Mouse (Mus musculus) hindbrain, embryonic 11.5 days (tissue): ENCODE data around the gene Calm4. TPM values are rescaled to one million over a fixed set of nuclear protein-coding genes. Genes with fewer than 3 reads are reported as not detected.
"Not testable (repeated sequence)": the region's sequence is repeated elsewhere in the genome, so short reads cannot be mapped to it uniquely, and the experiment has no call there.

Source experiments
- ATAC-seq: fragments of 200-750 bp; cut with Nextera tagmentation; 2 replicates; pipeline ENCODE4 v1.8.0; 2017; ENCODE audit warnings: mild to moderate bottlenecking, moderate TSS enrichment, moderate library complexity; ENCODE audit not compliant: low FRiP score
- DNase-seq: peaks from one replicate; pipeline ENCODE4 v3.0.0-alpha.2; 2015; ENCODE audit warnings: low spot score
- H3K27ac ChIP-seq: fragments of 300-500 bp; sonication (generic); 2 replicates; pipeline ENCODE4 v1.5.1; 2014; ENCODE audit warnings: mild to moderate bottlenecking, low read depth, low read length
- H3K27me3 ChIP-seq: fragments of 300-500 bp; sonication (generic); 2 replicates; pipeline ENCODE4 v1.6.1; 2014; ENCODE audit warnings: mild to moderate bottlenecking, low read length, moderate library complexity, mixed read lengths; ENCODE audit not compliant: control insufficient read depth, insufficient read depth
- H3K36me3 ChIP-seq: fragments of 300-500 bp; sonication (generic); 2 replicates; pipeline ENCODE4 v1.6.1; 2014; ENCODE audit warnings: mild to moderate bottlenecking, low read length, moderate library complexity, mixed read lengths; ENCODE audit not compliant: control insufficient read depth, insufficient read depth
- H3K4me1 ChIP-seq: fragments of 300-500 bp; sonication (generic); replicated peaks from 2 replicates; pipeline ENCODE4 v1.6.1; 2014; ENCODE audit warnings: low read length, mixed read lengths; ENCODE audit not compliant: control insufficient read depth, insufficient read depth
- H3K4me2 ChIP-seq: fragments of 300-500 bp; sonication (generic); replicated peaks from 2 replicates; pipeline ENCODE4 v1.6.1; 2014; ENCODE audit warnings: mild to moderate bottlenecking, low read depth, low read length
- H3K4me3 ChIP-seq: fragments of 300-500 bp; sonication (generic); 2 replicates; pipeline ENCODE4 v1.5.1; 2014; ENCODE audit warnings: low read depth, low read length
- H3K9ac ChIP-seq: fragments of 300-500 bp; sonication (generic); 2 replicates; pipeline ENCODE4 v1.6.1; 2014; ENCODE audit warnings: low read depth, low read length
- H3K9me3 ChIP-seq: fragments of 300-500 bp; sonication (generic); 2 replicates; pipeline ENCODE4 v1.6.1; 2016; ENCODE audit warnings: low read length; ENCODE audit not compliant: control insufficient read depth
- WGBS: fragments of 180-500 bp; shearing (Covaris S2); extraction: QIAGEN DNeasy Blood & Tissue Kit; methylation state at CpG from one replicate; pipeline ENCODE4 v1.1.7; 2014; 5-methylcytosine and 5-hydroxymethylcytosine counted together
- polyA plus RNA-seq: library from polyadenylated mRNA; unstranded; fragments of >200 nt; fragmentation: Nextera tagmentation; extraction: Ambion mirVana; gene quantifications from 2 replicates; pipeline ENCODE4 v1.2.1, GENCODE M21; 2014

The Calm4 gene
- polyA plus RNA-seq, result not detected in 2 replicates

- not testable (repeated sequence) for H3K9me3 ChIP-seq, H3K4me2 ChIP-seq, DNase-seq, H3K9ac ChIP-seq, H3K27me3 ChIP-seq, H3K36me3 ChIP-seq, ATAC-seq, H3K4me3 ChIP-seq, H3K4me1 ChIP-seq, H3K27ac ChIP-seq
These were observed at the start of gene Calm4 for GRCm38 (mm10) chr13:3837312-3837807. Gene Calm4 (plus strand): TSS chr13:3837757.

GRCm38 (mm10) chr13:3788588-3788987 is 49.0 kb upstream of the Calm4 start:
- no peak for ATAC-seq
- WGBS, result 85% methylated on average over 2 of the region's 2 CpGs
- no peaks in the 10 kb centered on the region for H3K9me3 ChIP-seq
- no peak overlapping the region for H3K9ac ChIP-seq
- DNase-seq, result no peak
- H3K4me2 ChIP-seq, result no peak overlapping the region
- no peaks in the 10 kb centered on the region for H3K36me3 ChIP-seq
- H3K27ac ChIP-seq, result no peak overlapping the region
- H3K4me1 ChIP-seq, result no peaks in the 10 kb centered on the region
- H3K4me3 ChIP-seq, result no peak overlapping the region
- H3K27me3 ChIP-seq, result no peaks in the 10 kb centered on the region

GRCm38 (mm10) chr13:3789531-3789930 is 48.0 kb upstream of the Calm4 start:
- Histone ChIP-seq H3K4me1 (no peaks in the 10 kb centered on the region), H3K4me2 (no peak overlapping the region), H3K36me3 (no peaks in the 10 kb centered on the region), H3K4me3 (no peak overlapping the region), H3K27me3 (no peaks in the 10 kb centered on the region), H3K9ac (no peak overlapping the region), H3K9me3 (no peaks in the 10 kb centered on the region), H3K27ac (no peak overlapping the region)
- DNase-seq (no peak), ATAC-seq (no peak)
- WGBS, result 80% methylated on average over 2 of the region's 2 CpGs

- Histone ChIP-seq H3K36me3 (no peaks in the 10 kb centered on the region), H3K4me3 (no peak overlapping the region), H3K27me3 (no peaks in the 10 kb centered on the region), H3K4me2 (no peak overlapping the region), H3K4me1 (no peaks in the 10 kb centered on the region), H3K27ac (no peak overlapping the region), H3K9me3 (no peaks in the 10 kb centered on the region), H3K9ac (no peak overlapping the region)
- 94% methylated on average over 4 of the region's 4 CpGs for WGBS
- DNase-seq (no peak), ATAC-seq (no peak)
These were observed 40.9 kb upstream of the Calm4 start for GRCm38 (mm10) chr13:3796649-3797048.

- ATAC-seq (no peak), DNase-seq (no peak)
- no peak overlapping the region for H3K9ac ChIP-seq
- H3K36me3 ChIP-seq, result no peaks in the 10 kb centered on the region
- H3K4me2 ChIP-seq, result no peak overlapping the region
- no peaks in the 10 kb centered on the region for H3K27me3 ChIP-seq
- H3K4me3 ChIP-seq, result no peak overlapping the region
- H3K27ac ChIP-seq, result no peak overlapping the region
- no peaks in the 10 kb centered on the region for H3K4me1 ChIP-seq
- H3K9me3 ChIP-seq, result no peaks in the 10 kb centered on the region
These were observed 38.8 kb upstream of the Calm4 start for GRCm38 (mm10) chr13:3798751-3799150.

GRCm38 (mm10) chr13:3799386-3799785 is 38.2 kb upstream of the Calm4 start:
- Histone ChIP-seq H3K4me3 (no peak overlapping the region), H3K4me2 (no peak overlapping the region), H3K27ac (no peak overlapping the region), H3K36me3 (no peaks in the 10 kb centered on the region), H3K9ac (no peak overlapping the region), H3K27me3 (no peaks in the 10 kb centered on the region), H3K4me1 (no peaks in the 10 kb centered on the region), H3K9me3 (no peaks in the 10 kb centered on the region)
- no peak for ATAC-seq
- no peak for DNase-seq
- WGBS, result 62% methylated on average over 3 of the region's 3 CpGs

- H3K9ac ChIP-seq, result no peak within 1 kb of the TSS
- ATAC-seq (no peak), DNase-seq (no peak)
- no peaks in the 10 kb centered on the region for H3K36me3 ChIP-seq
- H3K4me2 ChIP-seq, result no peak within 1 kb of the TSS
- no peaks in the 10 kb centered on the region for H3K9me3 ChIP-seq
- H3K4me1 ChIP-seq, result no peaks in the 10 kb centered on the region
- no peaks in the 10 kb centered on the region for H3K27me3 ChIP-seq
- 87% methylated on average over 13 of the region's 13 CpGs for WGBS
- H3K27ac ChIP-seq, result no peak within 1 kb of the TSS
- no peak within 1 kb of the TSS for H3K4me3 ChIP-seq
These were observed 33.4 kb upstream of the Calm4 start, which contains the start of gene Calml3 for GRCm38 (mm10) chr13:3804186-3804585. Gene Calml3 (minus strand): TSS chr13:3804316.

GRCm38 (mm10) chr13:3805132-3805531 is 32.4 kb upstream of the Calm4 start:
- Histone ChIP-seq H3K9me3 (no peaks in the 10 kb centered on the region), H3K4me2 (no peak overlapping the region), H3K4me3 (no peak overlapping the region), H3K27me3 (no peaks in the 10 kb centered on the region), H3K4me1 (no peaks in the 10 kb centered on the region), H3K36me3 (no peaks in the 10 kb centered on the region), H3K27ac (no peak overlapping the region), H3K9ac (no peak overlapping the region)
- WGBS, result 82% methylated on average over 2 of the region's 2 CpGs
- DNase-seq, result no peak
- ATAC-seq, result no peak

- no peaks in the 10 kb centered on the region for H3K36me3 ChIP-seq
- ATAC-seq (no peak), DNase-seq (no peak)
- WGBS, result 89% methylated on average over 5 of the region's 5 CpGs
- no peaks in the 10 kb centered on the region for H3K9me3 ChIP-seq
- no peak overlapping the region for H3K4me2 ChIP-seq
- H3K27me3 ChIP-seq, result no peaks in the 10 kb centered on the region
- H3K4me3 ChIP-seq, result no peak overlapping the region
- H3K4me1 ChIP-seq, result no peaks in the 10 kb centered on the region
- no peak overlapping the region for H3K27ac ChIP-seq
- H3K9ac ChIP-seq, result no peak overlapping the region
These were observed 31.9 kb upstream of the Calm4 start for GRCm38 (mm10) chr13:3805638-3806037.
